Mouse (Mus musculus) liver, adult 2 months (tissue): ENCODE measurements around the gene Srsf10. TPM values are rescaled to one million over a fixed set of nuclear protein-coding genes. Genes with fewer than 3 reads are reported as not detected.
A peak's percentile ranks its signal among the peaks of the same experiment; 100 is the strongest.

Experiments
- DNase-seq: peaks from one replicate; pipeline ENCODE4 v3.0.0-alpha.2; 2011; ENCODE audit warnings: low read depth, low spot score; ENCODE audit errors: extremely low read depth
- H3K27ac ChIP-seq: fragments of 200-500 bp; replicated peaks from 2 replicates; pipeline ENCODE4 v1.5.1; 2012; ENCODE audit warnings: low read depth, mild to moderate bottlenecking, control low read depth, inconsistent platforms, low read length; ENCODE audit not compliant: insufficient read depth
- H3K27me3 ChIP-seq: fragments of 200-500 bp; 2 replicates; pipeline ENCODE4 v1.6.1; 2012; ENCODE audit warnings: mild to moderate bottlenecking, moderate library complexity, low read length, inconsistent platforms; ENCODE audit not compliant: control insufficient read depth, insufficient read depth
- H3K36me3 ChIP-seq: fragments of 200-500 bp; 2 replicates; pipeline ENCODE4 v1.6.1; 2012; ENCODE audit warnings: low read length, inconsistent platforms; ENCODE audit not compliant: control insufficient read depth, insufficient read depth
- H3K4me1 ChIP-seq: fragments of 200-500 bp; 2 replicates; pipeline ENCODE4 v1.6.1; 2011; ENCODE audit warnings: low read length; ENCODE audit not compliant: control insufficient read depth, insufficient read depth
- H3K4me3 ChIP-seq: fragments of 200-500 bp; 2 replicates; pipeline ENCODE4 v1.5.1; 2011; ENCODE audit warnings: low read depth, mild to moderate bottlenecking, control low read depth, low read length, moderate library complexity; ENCODE audit not compliant: insufficient read depth
- H3K79me2 ChIP-seq: fragments of 200-500 bp; 2 replicates; pipeline ENCODE4 v1.6.1; 2012; ENCODE audit warnings: inconsistent platforms, mild to moderate bottlenecking, low read length, moderate library complexity; ENCODE audit not compliant: control insufficient read depth, insufficient read depth
- H3K9ac ChIP-seq: fragments of 200-500 bp; 2 replicates; pipeline ENCODE4 v1.6.1; 2012; ENCODE audit warnings: low read depth, mild to moderate bottlenecking, control low read depth, inconsistent platforms, low read length
- CTCF ChIP-seq: fragments of 200-500 bp; IDR thresholded peaks from 2 replicates; pipeline ENCODE4 v1.5.1; 2011; ENCODE audit warnings: low read depth, low read length, control low read depth
- POLR2A ChIP-seq: fragments of 200-500 bp; IDR thresholded peaks from 2 replicates; pipeline ENCODE4 v1.6.1; 2011; ENCODE audit warnings: low read length, control low read depth; ENCODE audit not compliant: insufficient read depth; ENCODE audit errors: extremely low read depth
- WGBS: fragments of 180-500 bp; shearing (Covaris S2); methylation state at CpG from one replicate; pipeline ENCODE4 v1.1.7; 2018; 5-methylcytosine and 5-hydroxymethylcytosine counted together
- polyA plus RNA-seq: library from polyadenylated mRNA; depleted of rRNA; stranded (reverse); fragments of >200 nt; gene quantifications from 2 replicates; pipeline ENCODE4 v1.2.3, GENCODE M21; 2012
- total RNA-seq: library from RNA; depleted of rRNA; stranded (reverse); fragments of >200 nt; gene quantifications from 2 replicates; pipeline ENCODE4 v1.2.3, GENCODE M21; 2014

Srsf10 gene
- total and polyA plus RNA-seq, 2 experiments = 31.3 to 32.9 TPM

- WGBS = 3% methylated on average over 4 of the region's 4 CpGs
- DNase-seq = peak; percentile 64
- no peak overlapping the region for H3K4me3 ChIP-seq
Observed at GRCm38 (mm10) chr4:135889884-135890283, 34.3 kb downstream of the Srsf10 start.

DNA sequence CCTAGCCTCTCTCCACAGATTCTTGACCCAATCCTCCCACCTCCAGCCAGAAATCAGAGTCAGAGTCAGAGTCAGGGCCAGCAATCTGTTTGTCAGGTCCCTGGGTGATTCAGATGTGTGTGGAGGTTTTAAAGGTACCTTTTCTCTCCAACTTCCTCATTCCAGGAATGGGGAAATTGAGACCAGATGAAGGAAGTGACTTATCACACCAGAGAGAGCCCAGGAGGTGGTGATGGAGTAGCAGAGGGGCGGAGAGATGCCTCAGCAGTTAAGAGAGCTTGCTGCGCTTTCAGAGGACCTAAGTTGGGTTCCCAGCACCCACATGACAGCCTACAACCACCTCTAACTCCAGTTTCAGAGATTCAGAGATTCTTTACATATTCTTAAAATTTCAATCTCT lies 36.0 kb downstream of the Srsf10 start:
- Histone ChIP-seq H3K4me1 (no peaks in the 10 kb centered on the region), H3K36me3 (no peaks in the 10 kb centered on the region), H3K9ac (no peak overlapping the region), H3K4me3 (no peak overlapping the region), H3K27ac (no peak overlapping the region), H3K79me2 (no peaks in the 10 kb centered on the region), H3K27me3 (no peaks in the 10 kb centered on the region)
- 98% methylated on average over 2 of the region's 2 CpGs for WGBS
- TF ChIP-seq POLR2A (no peak), CTCF (no peak)
- no peak for DNase-seq

More at GRCm38 (mm10) chr4:135889884-135890283, 34.3 kb downstream of the Srsf10 start:
- no peaks in the 10 kb centered on the region for H3K4me1 ChIP-seq
- no peaks in the 10 kb centered on the region for H3K79me2 ChIP-seq
- H3K36me3 ChIP-seq = no peaks in the 10 kb centered on the region
- no peak overlapping the region for H3K9ac ChIP-seq
- no peaks in the 10 kb centered on the region for H3K27me3 ChIP-seq
- no peak overlapping the region for H3K27ac ChIP-seq
- TF ChIP-seq POLR2A = no peak
- peak; percentile 97 for TF ChIP-seq CTCF

DNA sequence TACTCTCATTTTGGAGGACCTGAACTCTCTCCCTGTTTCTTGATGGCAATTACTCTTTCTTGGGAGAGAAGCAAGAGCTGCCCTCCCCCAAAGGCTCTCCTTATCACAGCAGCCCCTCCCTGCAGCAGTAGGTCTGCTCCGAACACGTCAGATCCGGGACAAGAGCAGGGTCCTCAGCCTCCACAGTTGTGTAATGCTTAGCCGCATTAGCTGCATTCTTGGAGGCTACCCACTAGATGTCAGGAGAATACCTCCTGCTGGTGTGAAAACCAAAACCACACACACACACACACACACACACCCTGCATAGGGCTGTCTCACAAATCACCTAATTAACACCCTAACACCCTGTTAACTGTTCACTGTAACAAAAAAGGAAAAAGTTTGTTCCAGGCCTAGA lies 37.3 kb downstream of the Srsf10 start:
- no peak for DNase-seq
- 72% methylated on average over 4 of the region's 4 CpGs for WGBS
- Histone ChIP-seq H3K36me3 (no peaks in the 10 kb centered on the region), H3K9ac (no peak overlapping the region), H3K4me3 (no peak overlapping the region), H3K27ac (no peak overlapping the region), H3K79me2 (no peaks in the 10 kb centered on the region), H3K27me3 (no peaks in the 10 kb centered on the region), H3K4me1 (no peaks in the 10 kb centered on the region)
- TF ChIP-seq POLR2A (no peak), CTCF (no peak)

DNA sequence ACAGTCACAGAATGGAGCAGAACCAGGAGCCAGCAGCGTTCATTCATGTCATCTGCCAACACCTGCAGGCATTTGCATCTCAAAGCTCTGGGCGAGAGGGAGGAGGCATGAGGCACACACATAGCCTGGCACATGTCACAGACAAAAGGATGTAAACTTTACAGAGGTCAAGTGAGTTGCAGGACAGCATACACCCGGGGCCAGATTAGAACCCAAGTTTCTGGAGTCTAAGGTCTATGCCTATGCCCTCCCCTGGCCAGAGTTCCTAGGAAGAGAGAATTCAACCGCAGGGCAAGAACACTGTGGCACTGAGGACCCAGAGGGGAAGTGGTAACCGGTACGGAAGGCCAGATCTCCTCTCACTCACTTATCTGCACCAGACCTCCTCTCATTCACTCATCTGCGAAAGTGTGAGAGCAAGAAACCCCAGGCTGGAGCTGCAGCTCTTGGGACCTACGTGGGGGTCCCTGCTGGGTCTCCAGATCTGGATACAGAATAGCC lies 39.6 kb downstream of the Srsf10 start, which contains the start of gene Cnr2:
Cnr2 (plus strand) TSS at position 324 of the 501 bp plus-strand sequence.
- H3K27me3 ChIP-seq = no peaks in the 10 kb centered on the region
- WGBS = 71% methylated on average over 8 of the region's 8 CpGs
- no peak for TF ChIP-seq CTCF
- H3K4me1 ChIP-seq = no peaks in the 10 kb centered on the region
- no peak within 1 kb of the TSS for H3K27ac ChIP-seq
- no peak for DNase-seq
- no peak within 1 kb of the TSS for H3K4me3 ChIP-seq
- no peaks in the 10 kb centered on the region for H3K79me2 ChIP-seq
- no peak within 1 kb of the TSS for H3K9ac ChIP-seq
- no peaks in the 10 kb centered on the region for H3K36me3 ChIP-seq

DNA sequence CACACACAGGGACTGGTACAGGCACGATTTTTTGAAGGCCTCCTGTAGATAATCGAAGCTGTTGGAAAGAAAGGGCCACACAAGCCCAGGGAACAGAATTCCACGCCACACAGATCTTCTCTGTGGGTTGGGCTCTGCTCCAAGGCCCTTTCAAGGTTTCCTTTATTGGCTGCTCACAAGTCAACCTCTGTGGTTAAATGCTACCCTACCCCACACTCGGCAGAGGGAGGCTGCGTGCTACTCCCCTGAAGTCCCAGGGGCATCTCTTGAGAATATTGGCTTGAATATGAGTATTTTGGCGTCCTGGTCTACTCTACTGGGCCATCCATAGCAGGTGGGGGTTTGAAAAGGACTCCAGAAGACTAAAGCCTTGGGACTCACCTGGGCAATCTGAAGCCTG lies 40.6 kb downstream of the Srsf10 start:
- DNase-seq = no peak
- H3K4me3 ChIP-seq = no peak overlapping the region
- no peaks in the 10 kb centered on the region for H3K4me1 ChIP-seq
- H3K27ac ChIP-seq = no peak overlapping the region
- no peak overlapping the region for H3K9ac ChIP-seq
- no peaks in the 10 kb centered on the region for H3K27me3 ChIP-seq
- H3K36me3 ChIP-seq = no peaks in the 10 kb centered on the region
- no peaks in the 10 kb centered on the region for H3K79me2 ChIP-seq
- WGBS = 85% methylated on average over 6 of the region's 6 CpGs
- no peak for TF ChIP-seq POLR2A
- TF ChIP-seq CTCF = no peak

DNA sequence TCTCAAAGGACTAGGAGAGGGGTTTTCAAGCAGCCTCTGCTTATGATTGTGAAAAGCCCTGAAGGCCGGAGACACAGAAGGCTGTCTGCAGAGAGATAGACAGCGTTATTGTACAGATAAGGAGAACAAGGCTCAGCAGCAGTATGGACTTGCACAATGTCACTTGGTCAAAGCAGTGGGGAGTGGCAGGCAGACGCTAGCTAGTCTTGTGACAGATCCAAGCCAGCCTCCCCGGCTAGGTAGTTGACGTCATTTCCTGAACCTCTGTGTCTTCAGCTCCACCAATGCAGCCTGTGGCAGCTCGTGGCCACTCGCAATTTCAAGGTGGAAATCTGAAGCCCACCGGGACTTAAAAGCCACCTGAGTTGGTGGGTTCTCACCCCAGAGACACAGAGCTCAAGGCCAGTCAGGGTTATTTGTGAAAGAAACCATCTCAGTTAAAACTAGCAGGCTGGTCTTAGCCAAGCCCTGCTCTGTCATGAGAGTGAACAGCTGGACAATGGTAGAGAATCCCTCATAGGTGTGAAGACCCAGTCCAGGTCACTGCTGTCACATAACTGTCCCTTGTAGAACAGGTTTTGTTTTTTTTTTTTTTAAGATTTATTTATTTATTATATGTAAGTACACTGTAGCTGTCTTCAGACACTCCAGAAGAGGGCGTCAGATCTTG lies 43.0 kb downstream of the Srsf10 start:
- H3K9ac ChIP-seq = no peak overlapping the region
- H3K4me3 ChIP-seq = no peak overlapping the region
- no peaks in the 10 kb centered on the region for H3K36me3 ChIP-seq
- TF ChIP-seq CTCF (no peak), POLR2A (no peak)
- DNase-seq = peak; percentile 75
- no peak overlapping the region for H3K27ac ChIP-seq
- WGBS = 45% methylated on average over 9 of the region's 9 CpGs
- H3K79me2 ChIP-seq = no peaks in the 10 kb centered on the region
- H3K4me1 ChIP-seq = no peaks in the 10 kb centered on the region
- no peaks in the 10 kb centered on the region for H3K27me3 ChIP-seq
